Mouse (Mus musculus) cerebellum, adult 2 months (tissue): ENCODE results near the gene Smok2b. TPM values are rescaled to one million over a fixed set of nuclear protein-coding genes. Genes with fewer than 3 reads are reported as not detected.

Experiments
- polyA plus RNA-seq: library from polyadenylated mRNA; depleted of rRNA; stranded (reverse); fragments of >200 nt; gene quantifications from 2 replicates; pipeline ENCODE4 v1.2.3, GENCODE M21; 2012; rRNA removed

The Smok2b gene
- polyA plus RNA-seq, 1 experiment: not detected

Other genes starting within 250 kb of the Smok2b start
- 57.6 and 57.7 TPM in 2 replicates for gene Wtap, start 236.1 kb upstream of the Smok2b start, polyA plus RNA-seq
- gene Sod2, start 223.4 kb upstream of the Smok2b start, polyA plus RNA-seq: 269 and 280 TPM in 2 replicates
- gene Gpr31b, start 178.0 kb upstream of the Smok2b start, polyA plus RNA-seq: not detected in 2 replicates
- gene Tcp10b, start 169.2 kb upstream of the Smok2b start, polyA plus RNA-seq: 0.62 and 0.67 TPM in 2 replicates
- not detected in 2 replicates for gene Unc93a, start 98.4 kb upstream of the Smok2b start, polyA plus RNA-seq
- not detected in 2 replicates for gene Smok2a, start 9.1 kb upstream of the Smok2b start, polyA plus RNA-seq
- not detected in 2 replicates for gene Tcp10c, start 124.3 kb downstream of the Smok2b start, polyA plus RNA-seq